Mouse (Mus musculus): ENCODE measurements at regions not wholly inside any gene's neighbourhood (a gene's known extent, or its start where the extent isn't known, plus 50 kb on each side); places are given as distances from the start of the nearest gene placed in this dataset.

DNA sequence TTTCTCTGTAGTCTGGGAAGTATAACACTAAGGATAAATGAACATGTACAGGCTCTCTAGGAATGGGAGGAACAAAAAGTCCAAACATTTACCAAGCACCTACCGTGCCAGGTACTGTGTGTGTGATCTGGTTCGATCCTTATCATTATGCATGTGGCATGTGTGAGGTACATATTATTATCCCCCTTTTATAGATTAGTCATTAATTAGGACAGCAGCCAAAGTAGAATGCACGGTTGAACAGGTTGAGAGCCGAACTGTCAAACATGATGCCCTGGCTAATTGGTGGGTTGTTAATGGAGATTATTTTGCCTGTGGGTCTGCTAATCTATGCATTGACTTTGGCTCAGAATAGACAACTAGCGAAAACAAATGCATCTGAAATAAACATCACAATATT is 172.2 kb upstream of the Klhl29 start:
- no peak for DNase-seq

- DNase-seq, result no peak
These were observed 167.2 kb upstream of the Klhl29 start for GRCm38 (mm10) chr12:5542701-5543100.

DNA sequence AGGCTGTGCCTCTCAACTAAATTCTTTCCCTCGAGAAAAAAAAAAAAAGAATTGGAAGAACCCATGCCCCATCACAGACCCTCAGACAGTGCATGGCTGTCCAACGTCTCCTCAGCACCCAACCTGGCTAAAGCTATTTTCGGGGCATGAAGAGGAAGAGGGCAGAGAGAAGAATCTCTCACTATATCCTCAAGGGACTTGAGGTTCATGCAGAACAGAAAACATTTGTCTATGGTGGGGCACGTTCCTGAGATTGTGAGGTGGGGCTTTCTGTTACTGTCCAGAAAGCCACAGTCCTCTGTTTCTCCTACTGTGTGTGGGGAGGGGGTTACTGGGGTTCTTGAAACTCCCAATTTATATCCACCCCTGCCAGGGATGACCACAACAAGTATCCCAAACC is 120.8 kb upstream of the Klhl29 start:
- no peak for DNase-seq

GRCm38 (mm10) chr12:5494657-5495512 is 119.4 kb upstream of the Klhl29 start:
- DNase-seq, result no peak

DNA sequence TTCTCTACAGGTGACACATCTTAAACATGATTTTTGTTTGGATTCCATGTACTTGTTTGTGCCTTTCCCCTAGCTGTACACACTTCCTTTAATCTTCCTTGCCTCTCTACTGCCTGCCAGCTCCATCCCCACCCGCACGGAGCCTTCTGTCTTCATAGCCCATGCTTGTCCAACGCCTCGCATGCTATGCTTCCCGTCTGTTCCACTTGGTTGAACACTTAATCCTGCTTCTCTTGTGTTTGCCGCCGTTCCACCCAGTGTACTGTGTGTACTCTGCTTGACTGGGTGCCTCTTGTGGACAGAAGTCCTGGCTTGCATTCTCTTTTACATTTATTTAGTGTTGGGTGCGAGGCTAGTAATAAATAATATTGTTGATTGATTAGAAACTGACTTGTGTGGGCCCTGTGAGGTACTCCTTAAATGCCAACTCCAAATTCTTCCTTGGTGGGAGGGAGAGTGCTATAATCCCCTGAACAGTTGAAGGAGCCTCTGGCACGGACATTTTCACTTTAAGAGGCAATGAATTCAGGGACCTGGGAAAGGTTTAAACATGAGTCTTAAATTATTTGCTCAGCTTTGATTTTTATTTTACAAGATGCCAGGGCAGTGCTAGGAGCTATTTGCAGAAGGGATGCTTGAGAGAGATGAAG is 88.9 kb upstream of the Klhl29 start:
- peak; percentile 16 for DNase-seq

- no peak for DNase-seq
These were observed 77.7 kb upstream of the Klhl29 start for GRCm38 (mm10) chr12:5453157-5453556.

DNA sequence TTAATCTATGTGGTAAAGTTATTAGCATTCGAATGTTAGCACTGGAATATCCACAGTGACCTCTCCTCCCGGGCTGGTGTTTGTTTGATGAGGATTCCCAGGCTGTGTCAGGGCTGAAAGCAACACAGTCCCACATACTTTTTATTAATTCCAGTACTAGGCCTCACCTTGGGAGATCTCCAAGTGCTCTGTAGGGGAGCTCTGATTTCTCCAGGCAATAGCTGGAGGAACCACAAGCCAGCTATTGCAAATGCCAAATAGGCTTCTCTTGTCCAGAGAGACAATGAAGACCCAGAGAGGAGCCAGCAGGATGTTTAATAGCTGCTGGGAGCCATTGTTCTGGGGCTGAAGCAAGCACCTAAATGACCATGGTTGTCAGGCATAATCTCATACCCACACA is 68.2 kb upstream of the Klhl29 start:
- DNase-seq, result no peak

- DNase-seq, result no peak
These were observed 67.6 kb upstream of the Klhl29 start for GRCm38 (mm10) chr12:5443091-5443531.

- no peak for DNase-seq
These were observed 67.2 kb upstream of the Klhl29 start for GRCm38 (mm10) chr12:5442679-5443078.

GRCm38 (mm10) chr12:5440482-5440881 is 65.0 kb upstream of the Klhl29 start:
- DNase-seq, result no peak

DNA sequence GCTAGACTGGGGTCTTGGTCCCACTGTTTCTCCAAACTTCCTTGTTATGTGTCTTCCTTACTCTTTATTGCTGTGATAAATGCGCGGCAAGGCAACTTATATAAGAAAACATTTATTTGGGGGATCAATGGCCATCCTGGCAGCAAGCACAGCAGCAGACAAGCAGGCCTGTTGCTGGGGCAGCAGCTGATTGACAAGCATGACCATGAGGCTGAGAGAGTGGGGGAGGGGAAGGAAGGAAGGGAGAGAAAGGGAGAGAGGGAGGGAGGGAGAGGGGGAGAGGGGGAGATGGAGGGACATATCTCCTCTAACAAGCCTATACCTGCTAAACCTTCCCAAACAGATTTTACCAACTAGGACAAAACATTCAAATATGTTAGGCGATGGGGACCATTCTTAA is 60.4 kb upstream of the Klhl29 start:
- DNase-seq, result no peak

DNA sequence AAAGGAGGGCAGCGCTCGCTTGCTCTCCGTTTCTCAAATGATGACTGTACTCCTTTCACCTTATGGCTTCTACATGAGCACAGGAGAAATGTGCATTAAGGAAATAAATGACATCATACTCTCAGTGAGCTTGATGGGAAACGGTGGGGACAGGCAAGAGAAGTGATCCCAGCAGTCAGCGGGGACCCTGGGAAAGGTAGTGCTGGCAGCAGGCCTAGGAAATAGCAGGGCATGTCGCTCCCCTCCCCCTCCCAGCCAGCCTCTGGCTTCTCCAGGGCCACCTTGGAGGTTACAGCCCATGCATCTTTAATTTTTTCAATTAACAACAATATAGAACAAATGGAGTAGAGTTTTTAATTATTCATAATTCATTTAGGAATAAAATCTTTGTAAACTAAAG is 58.6 kb upstream of the Klhl29 start:
- DNase-seq, result no peak

GRCm38 (mm10) chr12:5432688-5433087 is 57.2 kb upstream of the Klhl29 start:
- no peak for DNase-seq

GRCm38 (mm10) chr12:5428733-5429132 is 53.3 kb upstream of the Klhl29 start:
- no peak for DNase-seq

Data from right cerebral cortex, postnatal 14 days (tissue).